Mouse (Mus musculus) ovary, adult 18-20 months (tissue): ENCODE data around the gene Tmem171.

Experiments
- DNase-seq: peaks from one replicate; pipeline ENCODE4 v3.0.0; 2022; ENCODE audit warnings: low spot score, mixed read lengths

Tmem171 gene

GRCm38 (mm10) chr13:98691956-98692515 lies 2.6 kb downstream of the Tmem171 start:
- DNase-seq = no peak

DNA sequence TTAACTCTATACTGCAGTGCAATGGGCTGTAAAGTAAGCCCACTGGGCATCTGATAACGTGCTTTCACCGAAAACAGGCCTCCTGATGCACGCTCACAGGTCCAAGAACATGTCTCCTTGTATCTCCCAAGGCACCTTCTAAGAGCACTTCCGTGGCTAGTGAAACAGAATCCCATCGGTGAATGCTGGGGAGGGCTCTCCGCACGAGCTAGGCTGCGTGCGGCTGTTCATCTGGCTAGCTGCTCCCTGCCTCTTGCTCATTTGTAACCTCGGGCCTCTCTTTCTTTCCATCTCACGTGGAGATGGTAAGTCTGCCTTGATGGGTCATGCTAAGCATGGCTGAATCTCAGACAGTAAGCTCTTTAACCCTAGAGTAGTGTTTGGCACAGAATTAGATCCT lies 3.7 kb downstream of the Tmem171 start:
- no peak for DNase-seq

DNA sequence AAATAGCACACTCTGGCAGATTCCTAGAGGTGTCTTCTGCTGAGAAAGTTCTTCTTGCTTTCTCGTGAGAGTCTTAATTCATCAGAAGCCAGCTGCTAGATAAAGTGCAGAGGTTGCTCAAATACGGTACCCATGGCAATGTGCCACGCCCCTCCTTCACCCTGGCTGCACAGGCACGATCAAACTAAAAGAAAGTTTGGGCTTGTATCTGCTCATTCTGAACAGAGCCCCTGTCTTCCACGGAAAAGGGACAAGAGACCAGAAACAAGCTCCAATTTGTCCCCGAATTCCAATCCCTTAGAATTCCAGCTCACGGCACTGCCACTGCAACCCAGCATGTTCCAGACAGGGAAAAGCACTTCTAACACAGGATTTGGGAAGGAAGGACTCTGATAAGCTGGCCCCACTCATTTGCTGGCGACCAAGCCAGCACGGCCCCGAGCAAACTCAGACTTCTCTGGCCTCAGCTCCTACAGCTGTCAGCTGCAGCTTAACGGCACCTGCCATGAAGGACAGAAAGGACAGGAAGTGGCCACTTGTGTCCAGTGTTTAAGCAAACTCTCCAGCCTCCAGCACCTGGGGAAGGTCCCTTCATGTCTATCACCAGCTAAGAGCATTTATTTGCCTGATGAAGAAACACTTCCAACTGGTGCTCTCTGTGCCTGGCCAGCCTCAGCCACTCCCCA lies 4.9 kb downstream of the Tmem171 start:
- no peak for DNase-seq

- no peak for DNase-seq
Measured at GRCm38 (mm10) chr13:98687931-98688330, 6.7 kb downstream of the Tmem171 start.

DNA sequence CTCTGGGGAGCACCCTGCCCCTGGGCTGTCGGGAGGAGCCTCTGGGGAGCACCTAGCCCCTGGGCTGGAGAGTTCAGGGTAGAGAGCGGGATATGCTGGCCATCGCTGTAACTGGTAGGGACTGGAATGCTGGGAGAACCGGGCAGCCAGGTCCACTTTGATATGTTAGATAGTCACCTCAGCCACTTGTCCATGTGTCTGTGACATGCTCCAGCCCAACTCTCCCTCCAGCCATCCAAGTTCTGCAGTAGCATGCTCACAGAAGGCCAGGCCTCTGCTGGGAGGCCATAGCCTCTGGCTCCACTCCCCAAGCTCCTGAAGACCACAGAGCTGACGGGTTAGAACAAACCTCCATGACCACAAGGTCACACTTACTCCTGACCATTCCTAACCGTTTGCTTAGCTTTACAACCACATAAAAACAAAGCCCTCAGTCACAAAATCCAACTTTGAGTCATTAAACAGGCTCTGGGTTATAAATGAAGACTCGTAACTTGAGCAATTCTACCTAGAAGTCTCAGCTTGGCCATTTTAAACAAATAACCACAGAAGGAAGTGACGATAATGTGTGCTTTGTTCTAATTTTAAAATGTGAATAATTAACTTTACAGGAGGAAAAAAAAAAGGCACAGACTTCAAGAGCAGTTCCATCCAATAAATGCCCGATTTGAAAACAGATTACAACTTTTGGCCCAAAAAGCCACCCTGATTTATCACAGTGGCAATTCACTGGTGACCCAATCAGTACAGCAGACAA lies 10.3 kb downstream of the Tmem171 start:
- no peak for DNase-seq

DNA sequence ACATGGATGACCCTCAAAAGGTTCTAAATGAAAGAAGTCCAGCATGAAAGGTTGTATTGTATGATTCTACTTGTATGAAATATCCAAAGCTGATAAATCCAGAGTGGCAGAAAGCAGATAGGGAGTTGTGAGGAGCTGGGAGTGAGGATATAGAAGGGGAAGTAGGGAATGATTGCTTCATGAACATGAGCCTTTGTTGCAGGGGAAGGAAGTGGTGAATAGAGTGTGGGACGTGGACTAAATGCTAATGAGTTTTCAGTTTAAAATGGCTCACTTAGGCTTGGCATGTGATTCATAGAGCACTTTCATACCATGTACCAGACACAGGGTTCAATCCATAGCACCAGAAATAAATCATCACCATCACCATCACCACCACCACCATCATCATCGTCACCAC lies 11.2 kb downstream of the Tmem171 start:
- DNase-seq = no peak

DNA sequence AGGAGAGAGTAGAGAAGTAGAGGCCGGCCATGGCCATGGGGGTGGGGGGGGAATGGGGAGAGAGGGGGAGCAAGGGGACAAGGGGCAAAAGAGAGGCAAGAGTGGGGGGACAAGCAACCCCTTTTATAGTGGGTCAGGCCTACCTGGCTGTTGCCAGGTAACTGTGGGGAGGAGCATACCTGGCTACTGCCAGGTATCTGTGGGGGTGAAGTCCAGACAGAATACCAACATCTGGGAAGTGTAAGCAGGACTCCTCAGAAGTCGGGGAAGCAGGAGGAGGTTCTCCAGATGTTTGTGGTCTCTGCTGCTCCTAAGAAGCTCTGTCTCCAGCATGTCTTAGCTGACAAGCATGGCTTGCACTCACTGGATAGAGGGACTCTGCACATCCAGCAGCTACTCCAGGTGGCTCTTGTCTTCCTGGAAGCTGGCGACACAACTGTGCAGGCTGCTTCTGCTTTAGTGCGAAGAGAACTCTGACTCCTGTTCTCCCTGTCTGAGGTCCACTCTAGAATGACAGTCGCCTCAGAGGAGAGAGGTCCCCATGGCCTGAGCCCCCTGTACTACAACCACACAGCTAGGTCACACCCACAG lies 14.1 kb downstream of the Tmem171 start:
- DNase-seq = no peak

DNA sequence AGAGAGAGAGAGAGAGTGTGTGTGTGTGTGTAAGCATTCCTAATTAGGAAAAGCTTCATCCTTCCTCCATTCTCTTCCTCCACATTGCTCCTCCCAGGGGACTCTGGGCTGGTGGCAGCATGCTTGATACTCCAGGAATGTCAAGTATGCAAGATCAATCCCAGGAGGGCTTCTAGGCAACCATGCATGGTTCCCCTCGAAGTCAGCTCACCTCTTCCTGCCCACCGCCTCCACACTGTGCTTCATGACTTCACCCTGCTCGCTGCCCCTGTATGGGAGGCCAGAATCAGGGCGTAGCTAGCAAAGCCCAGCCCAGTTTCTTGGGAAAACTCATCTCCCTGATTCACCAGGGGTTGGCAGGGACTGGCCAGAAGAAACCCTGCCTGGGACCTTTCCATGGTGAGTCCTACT lies 15.0 kb downstream of the Tmem171 start:
- no peak for DNase-seq

GRCm38 (mm10) chr13:98679230-98679629 lies 15.4 kb downstream of the Tmem171 start:
- no peak for DNase-seq

GRCm38 (mm10) chr13:98673922-98674321 lies 20.7 kb downstream of the Tmem171 start:
- no peak for DNase-seq

DNA sequence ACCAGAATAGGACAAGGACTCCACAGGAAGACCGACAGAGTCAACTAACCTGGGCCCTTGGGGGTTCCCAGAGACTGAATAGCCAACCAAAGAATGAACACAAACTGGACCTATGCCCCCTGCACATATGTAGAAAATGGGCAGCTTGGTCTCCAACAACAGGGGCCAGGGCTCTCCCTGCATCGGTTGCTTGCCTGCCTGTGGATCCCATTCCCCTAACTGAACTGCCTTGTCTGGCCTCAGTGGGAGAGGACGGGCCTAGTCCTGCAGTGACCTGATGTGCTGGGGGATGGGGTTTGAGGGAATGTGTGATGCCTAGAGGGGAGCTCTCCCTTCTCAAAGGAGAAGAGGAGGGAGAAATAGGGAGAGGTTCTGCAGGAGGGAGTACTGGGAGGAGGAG lies 25.3 kb downstream of the Tmem171 start:
- no peak for DNase-seq

GRCm38 (mm10) chr13:98667316-98667715 lies 27.3 kb downstream of the Tmem171 start:
- no peak for DNase-seq

GRCm38 (mm10) chr13:98665240-98665639 lies 29.4 kb downstream of the Tmem171 start:
- DNase-seq = no peak

DNA sequence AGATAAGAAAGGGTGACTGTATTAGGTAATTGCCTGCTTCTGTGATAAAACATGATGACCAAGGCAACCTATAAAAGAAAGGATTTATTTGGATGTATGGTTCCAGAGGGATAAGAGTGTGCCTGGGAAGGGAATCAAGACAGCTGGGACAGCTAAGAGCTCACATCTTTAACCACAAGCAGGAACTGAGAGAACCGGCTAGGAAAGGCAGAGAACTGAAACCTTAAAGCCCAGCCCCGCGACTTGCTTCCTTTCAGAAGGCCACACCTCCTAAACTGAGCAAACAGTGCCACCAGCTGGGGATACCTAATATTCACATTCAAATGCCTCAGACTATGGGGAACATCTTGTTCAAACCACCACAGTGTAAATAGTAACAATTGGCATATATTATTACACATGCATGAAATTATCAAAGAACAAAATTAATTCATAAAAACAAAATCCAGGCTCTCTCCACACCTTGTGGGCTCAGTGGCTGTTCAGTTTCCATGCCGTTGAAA lies 32.4 kb downstream of the Tmem171 start:
- DNase-seq = no peak

DNA sequence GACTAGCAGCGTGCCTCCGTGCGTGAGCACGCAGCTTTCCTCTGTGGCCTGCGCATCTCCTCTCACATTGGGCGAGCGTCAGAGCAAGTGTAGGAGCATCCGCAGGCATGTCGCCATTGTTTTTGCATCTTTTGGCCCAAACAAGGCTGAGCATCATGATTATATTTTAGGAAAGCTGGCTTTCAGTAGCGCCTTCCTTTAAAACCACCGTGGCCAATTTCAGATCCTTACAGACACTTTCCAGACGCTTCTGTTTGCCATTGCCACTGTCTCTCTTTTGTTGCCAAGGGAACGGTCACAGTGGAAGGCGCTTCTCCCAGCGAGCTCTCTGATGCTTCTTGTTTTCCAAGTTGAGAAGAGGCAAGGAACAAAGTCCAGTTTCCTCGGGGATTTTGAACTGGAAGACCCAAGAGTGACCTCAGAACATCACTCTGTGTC lies 38.6 kb downstream of the Tmem171 start:
- DNase-seq = no peak

DNA sequence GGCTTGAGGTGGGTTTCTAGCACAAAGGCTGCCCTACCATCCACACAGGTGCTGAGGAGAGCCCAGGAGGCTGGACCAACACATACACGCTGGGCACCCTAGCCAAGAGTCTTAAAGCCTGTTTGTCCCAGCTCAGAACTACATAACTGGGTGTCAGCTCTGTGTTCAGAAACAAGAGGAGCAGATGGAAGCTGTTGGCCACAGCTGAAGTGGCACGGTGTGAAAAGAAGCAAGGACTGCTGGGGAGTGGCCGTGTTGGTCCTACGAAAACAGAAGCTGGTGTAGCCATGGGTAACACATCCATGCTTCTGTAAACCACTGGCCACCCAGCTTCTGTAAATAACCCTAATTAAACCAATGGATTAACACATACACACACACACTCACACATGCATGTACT lies 39.3 kb downstream of the Tmem171 start:
- no peak for DNase-seq

DNA sequence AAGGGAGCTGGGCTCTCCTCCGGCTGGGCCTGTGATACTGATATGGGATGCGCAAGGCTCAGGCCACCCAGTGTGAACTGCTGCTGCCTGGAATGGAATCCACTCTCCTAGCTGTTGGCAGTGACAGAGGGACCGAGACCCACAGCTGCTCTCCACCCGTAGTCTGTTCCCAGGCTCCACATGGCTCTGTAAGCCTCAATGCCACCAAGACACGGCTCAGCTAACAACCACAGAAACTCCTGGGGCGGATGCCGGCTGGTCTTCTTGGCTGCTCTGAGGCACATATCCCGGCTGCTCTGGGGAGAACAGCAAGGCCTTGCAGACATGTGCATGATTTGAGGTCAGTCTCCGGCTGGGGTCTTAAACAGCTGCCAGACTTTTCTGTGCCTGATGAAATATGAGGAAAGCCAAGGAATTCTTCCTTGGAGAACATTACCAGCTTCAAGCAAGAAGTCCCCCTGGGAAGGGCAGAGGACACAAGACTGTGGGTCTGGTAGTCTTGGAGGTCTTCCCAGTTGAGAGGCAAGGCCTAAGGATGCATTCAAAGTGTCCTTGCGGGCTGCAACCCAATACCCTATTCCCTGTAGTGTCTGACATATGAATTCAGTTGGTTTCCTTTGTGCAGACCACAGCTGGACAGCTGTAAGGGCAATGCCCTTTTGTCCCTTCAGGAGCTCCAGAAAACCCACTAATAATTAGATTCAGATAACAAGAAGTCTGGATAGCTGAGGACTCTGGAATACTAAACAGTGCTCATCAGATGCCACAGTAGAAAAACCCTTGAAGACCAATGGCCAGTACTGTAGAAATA lies 40.3 kb downstream of the Tmem171 start:
- DNase-seq = no peak

DNA sequence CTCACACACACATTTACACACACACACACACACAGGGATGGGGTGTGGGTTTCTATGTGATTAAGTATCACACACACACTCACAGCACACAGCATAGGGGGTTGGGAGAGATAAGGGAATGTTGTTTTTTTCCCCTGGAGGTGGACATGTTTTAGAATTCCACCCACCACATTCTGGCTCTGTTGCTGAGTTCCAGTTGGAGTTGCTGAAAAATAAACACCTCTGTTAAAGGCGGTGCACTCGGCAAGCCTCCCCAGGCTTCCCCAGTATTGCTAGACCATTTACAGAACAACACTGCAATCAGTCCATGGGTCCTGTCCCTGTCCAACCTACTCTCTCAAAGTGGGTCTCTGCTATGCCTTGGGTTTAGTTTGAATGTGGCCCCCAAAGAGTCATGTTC lies 42.4 kb downstream of the Tmem171 start:
- no peak for DNase-seq

- DNase-seq = no peak
Measured at GRCm38 (mm10) chr13:98651228-98651977, 43.2 kb downstream of the Tmem171 start.

DNA sequence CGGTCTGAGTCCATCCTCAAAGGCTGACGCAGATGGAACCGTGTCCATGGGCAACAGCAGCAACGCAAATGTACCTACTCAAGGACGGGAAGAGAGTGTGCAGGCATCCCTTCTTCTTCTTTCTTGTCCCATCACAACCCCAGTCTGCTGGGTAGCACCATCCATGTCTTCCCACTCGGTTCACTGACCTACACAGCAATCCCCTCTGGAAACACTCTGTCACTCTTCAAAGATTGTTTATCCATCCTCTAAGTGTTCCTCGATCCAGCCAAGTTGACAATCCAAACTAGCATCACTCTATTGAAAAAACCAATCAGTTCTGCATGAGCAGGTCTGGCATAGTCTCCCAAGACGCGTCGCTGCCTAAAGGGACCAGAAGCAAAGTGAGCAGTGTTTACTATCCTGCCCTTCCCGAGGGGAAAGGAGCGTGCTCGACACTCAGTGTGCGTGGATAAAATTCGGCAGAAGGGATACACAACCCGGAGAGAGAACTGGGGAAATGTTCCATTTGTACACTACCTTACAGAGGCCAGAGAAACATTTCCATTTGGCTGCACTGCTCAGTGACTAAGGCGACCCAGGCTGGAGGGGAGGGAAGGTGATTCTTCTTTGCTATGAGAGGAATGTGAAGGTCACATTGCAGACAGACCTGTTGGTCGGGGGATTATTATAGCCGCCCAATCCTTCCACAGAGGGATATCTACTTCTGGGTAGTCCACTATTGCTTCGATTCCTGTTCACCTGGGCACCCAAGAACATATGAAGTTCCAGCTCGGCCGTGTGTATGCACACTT lies 46.7 kb downstream of the Tmem171 start:
- DNase-seq = no peak
